Mouse (Mus musculus): ENCODE results near the gene Gm26661.
A peak's percentile ranks its signal among the peaks of the same experiment; 100 is the strongest.

Gene Gm26661

DNA sequence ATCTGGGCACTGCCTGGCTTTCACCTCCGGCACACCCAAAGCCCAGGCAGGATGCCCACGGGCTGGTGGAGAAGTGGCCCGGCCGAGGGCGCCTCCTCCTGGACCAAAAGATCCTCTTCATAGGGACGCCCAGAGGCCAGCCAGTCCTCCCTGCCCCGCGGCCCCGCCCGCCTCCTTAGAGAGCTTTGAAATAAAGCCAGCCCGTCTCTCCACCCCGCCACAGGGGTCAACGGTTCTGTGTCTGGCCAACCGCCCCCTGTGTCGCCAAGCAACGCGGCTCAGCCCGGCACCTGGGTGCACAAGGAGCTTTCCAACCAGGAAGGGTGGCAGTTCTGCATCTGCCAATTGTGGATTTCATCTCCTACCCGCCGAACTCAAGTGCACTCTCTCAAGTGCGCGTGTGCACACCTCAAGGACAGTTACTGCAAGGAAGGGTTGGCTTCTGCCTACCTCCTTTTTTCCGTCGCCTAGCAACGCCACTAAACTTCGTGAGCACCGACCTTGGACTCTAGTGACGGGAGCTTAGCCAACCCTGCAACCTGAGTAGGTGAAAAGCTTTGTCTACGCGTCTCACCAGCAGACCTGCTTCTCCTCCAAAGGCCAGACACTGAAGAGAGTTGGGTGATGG lies at the start of gene Gm26661:
Gene Gm26661 (plus strand): TSS at position 56 of the 628 bp plus-strand sequence.
- peak; percentile 65 for DNase-seq

DNA sequence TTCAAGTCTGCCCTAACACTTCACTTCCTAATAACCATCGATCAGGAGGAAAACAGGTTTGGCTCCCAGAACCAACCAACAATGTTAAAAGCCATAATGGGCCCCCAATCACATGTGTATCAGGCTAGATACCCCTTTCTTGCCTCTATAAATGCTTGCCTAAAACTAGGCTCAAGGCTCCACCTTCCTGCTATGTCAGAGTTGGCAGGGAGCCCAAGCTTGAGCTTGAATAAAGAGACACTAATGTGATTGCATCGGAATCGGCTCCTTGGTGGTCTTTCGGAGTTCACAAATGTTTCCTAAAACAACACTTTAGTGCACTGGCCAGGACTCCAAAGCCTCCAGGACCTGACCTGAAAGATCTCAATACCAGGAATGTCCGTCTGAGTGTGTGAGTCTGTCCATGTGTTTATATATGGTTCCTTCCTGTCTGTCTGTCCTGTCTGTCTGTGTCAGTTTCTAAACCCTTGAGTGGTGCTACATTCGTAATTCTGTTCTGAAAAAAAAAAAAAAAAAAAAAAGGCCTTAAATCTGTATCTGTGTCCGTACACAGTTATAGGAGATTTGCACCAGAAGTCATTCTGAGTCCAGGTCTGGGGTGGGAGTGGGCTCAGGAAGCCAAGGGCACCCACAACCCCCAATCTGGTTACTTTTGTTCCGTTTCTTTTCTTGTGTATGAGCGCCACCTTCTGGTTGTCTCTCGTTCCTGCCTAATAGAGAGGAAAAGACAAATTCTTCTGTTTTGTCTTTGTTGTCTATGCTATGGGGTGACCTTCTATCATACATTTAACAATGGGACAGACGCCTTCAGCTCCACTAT lies 42.2 kb upstream of the Gm26661 start:
- DNase-seq, result peak; percentile 7

- no peak for DNase-seq
These were observed 41.7 kb upstream of the Gm26661 start for GRCm38 (mm10) chr14:7749764-7750089.

DNA sequence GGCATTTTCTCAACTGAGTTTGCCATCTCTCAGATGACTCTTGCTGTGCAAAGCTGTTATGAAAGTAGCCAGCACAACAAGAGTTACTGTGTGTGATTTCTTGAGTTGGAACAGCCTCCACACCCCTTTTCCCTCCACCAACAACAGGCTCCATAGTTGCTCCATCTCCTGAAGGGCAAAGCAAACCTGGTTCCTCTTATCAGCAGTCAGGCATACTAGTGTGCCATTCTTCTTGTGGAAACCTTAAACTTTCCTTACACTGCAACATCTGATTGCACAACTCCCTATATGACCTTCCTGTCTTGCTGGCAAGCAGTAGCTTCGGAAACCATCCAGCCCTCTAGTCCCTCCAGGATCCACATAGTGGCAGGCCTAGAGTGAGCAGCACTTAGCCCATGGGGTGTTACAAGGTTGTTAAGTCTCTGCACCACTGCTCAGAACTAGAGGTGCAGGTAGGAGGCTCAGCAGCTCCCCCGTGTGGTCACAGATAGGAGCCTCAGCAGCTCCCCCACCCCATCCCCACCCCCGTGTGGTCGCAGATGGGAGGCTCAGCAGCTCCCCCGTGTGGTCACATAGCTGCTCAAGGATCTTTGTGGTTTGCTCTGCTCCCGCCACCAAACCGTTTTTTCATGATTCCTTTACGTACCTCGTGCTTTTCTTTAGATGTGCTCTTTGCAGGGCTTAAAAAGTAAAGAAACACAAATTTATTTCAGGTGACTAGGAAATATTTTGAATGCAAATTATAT lies 25.6 kb upstream of the Gm26661 start:
- DNase-seq, result peak; percentile 28

DNA sequence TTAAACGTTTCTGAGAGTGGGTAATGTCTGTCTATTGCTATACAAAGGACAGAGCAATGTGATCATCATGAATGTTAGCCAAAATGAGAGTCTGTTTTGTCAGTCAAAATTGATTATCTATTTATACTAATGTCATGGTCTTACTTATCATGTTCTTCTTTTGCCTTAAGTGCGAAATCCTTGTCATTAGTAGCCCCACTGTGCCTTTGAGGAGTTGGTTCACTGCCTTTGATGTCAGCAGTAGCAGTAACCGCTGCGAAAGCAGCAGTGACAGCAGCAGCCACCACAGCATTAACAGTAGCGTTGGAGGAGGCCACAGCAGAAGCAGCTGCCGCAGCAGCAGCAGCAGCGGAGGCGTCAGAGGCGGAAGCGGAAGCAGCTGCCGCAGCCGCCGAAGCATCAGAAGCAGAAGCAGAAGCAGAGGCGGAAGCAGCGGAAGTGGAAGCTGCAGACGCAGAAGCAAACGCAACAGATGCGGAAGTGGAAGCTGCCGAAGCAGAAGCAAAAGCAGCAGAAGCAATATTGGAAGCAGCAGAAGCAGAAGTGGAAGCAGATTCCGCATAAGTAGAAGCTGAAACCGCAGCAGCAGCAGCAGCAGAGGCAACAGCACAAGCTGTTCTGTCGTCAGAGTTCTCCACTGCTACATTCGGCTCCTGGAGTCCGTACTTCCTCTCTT lies 17.5 kb upstream of the Gm26661 start:
- no peak for DNase-seq

DNA sequence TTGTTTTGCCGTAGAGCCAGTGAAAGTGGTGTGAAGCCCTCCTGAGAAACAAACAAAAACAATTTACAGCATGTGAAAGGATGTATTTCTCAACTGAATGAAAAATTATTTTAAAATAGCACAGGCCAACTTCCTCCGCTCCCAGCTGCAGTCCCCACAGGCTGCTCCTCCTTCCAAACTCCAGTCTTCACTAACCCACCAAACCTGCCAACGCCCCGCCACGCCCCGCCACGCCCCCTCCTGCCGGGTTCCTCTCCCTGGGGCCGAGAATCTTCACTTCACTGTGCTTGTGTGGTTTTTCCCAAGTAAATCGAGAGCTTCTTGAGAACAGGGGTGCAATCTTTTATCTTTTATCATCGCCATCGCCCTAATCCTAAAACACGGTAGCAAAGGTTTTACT lies 5.3 kb upstream of the Gm26661 start:
- no peak for DNase-seq

GRCm38 (mm10) chr14:7789266-7790030 lies 1.9 kb upstream of the Gm26661 start:
- no peak for DNase-seq

DNA sequence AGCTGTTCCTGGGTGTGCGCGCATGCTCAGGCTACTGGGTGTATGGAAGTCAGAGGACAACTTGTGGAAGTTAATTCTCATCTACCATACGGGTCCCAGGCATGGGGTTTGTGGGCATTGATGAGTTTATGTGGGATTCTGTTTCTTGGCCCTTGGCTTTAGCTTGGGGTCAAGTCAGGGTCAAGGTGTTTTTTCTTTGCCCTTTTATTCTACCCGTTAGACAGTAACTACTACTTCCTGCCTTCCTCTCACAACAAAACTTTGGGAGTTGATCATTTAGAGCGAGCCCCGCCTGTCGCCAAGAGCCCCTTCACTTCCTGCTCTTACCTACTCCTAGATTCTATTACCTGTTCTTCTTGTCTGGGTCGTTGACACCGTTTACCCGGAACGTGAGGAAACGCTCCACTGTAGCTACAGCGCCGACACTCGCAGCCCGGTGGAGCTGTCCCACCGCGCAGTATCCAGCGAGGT lies 291 bp upstream of the Gm26661 start:
- no peak for DNase-seq

GRCm38 (mm10) chr14:7795961-7796360 lies 4.6 kb downstream of the Gm26661 start:
- no peak for DNase-seq

DNA sequence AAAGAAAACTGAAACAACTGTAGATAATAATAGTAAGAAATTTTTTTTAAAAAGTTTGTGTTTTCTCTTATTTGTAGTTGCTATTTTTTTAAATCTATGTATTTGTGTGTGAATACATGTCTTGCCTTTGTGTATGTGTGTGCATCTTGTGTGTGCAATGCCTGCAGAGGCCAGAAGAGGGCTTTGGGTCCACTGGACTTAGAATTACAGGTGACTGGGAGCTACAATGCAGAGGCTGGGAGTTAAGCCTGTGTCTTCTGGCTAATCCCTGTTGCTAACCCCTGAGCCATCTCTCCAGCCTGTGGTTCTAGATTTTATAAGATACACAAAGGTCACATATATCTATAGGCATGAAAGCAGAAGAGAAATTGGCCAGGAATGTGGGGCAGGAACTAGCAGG lies 9.2 kb downstream of the Gm26661 start:
- DNase-seq, result no peak

GRCm38 (mm10) chr14:7801831-7802230 lies 10.4 kb downstream of the Gm26661 start:
- peak; percentile 55 for DNase-seq

GRCm38 (mm10) chr14:7803874-7804557 lies 12.6 kb downstream of the Gm26661 start:
- peak; percentile 85 for DNase-seq

DNA sequence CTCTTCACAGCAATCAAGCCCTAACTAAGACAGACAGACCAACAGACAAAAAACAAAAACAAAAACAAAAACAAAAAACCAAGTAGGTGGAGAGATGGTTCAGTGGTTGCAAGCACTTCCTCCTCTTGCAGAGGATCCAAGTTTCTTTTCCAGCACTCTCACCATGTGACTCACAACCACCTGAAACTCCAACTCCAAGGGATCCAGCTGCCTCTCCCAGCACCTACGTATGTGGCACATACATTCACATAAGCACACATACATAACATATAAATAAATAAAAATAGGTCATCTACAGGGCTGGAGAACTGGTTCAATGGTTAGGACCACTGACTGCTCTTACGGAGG lies 13.1 kb downstream of the Gm26661 start:
- DNase-seq, result no peak

DNA sequence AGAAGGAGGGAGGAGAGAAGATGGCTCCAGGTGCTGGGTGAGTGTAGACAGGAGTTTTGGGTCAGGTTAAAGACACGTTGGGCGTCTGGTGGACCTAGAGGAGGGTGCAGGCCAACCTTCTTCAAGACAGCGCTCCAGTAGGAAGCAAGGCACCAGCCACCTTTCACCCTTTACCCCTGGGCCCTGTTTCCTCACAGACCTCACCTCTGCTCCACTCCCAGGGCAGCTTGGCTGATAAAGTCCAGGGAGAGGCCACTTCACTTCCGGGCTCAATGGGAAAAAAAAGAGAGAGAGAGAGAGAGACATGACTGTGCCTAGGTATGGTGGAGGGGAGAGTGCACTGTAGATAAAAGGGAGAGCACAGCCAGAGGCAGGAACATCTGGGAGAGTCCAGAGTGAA lies 16.3 kb downstream of the Gm26661 start:
- DNase-seq, result no peak

DNA sequence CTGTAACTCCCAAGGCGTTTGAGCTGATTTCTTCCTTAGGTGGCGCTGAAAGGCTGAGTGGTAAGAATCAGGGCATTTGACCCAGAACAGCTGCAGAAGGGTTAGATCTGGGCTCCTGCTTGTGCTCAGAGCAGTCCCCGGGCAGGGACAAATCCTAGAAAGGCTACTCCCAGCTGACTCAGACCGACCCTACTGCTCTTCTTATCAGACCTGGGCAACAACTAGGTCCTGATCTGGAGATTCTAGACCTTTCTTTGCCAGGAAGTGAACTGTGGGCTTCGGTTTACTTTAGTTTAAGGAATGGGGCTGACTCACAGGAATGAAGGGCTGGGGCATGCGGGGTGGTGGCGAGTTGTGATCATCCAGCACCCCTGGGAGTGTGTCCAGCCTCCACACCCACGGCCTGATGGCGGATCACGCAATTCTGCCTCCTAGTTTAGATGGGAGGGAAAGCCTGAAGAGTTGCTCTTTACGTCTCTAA lies 17.2 kb downstream of the Gm26661 start:
- DNase-seq, result no peak

- no peak for DNase-seq
These were observed 17.9 kb downstream of the Gm26661 start for GRCm38 (mm10) chr14:7809043-7809955.

- DNase-seq, result peak; percentile 96
These were observed 26.5 kb downstream of the Gm26661 start, which contains the start of gene Flnb for GRCm38 (mm10) chr14:7817770-7818462. Gene Flnb (plus strand): TSS chr14:7817957.

- DNase-seq, result peak; percentile 59
These were observed 27.2 kb downstream of the Gm26661 start for GRCm38 (mm10) chr14:7818463-7819121.

DNA sequence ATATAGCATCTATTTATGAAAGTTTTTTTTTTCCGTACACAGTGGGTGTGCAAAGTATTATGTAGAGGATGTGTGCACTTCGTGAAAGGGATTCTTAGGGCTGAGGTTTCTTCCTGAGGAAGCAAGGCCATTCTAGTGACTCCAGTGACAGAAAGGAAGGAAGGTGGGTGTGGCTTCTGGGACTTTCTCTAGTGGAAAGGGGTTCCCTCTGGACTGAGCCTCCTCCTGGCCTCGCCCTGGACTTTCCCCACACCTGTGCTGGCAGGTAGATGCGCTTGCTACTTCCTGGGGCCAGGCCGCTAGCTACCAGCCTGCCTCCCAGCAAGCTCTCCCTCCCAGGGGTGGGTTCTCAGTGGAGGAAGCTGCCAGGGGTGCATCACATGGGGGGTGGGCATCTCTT lies 28.1 kb downstream of the Gm26661 start:
- DNase-seq, result peak; percentile 40

Data from cerebellum, adult 9-11 months (tissue).